Mouse (Mus musculus): ENCODE measurements around the gene Hebp1. TPM values are rescaled to one million over a fixed set of nuclear protein-coding genes. Genes with fewer than 3 reads are reported as not detected.

Gene Hebp1
- polyA plus RNA-seq, 1 experiment from 2014 or later, result 3.3 TPM

GRCm38 (mm10) chr6:135133486-135133885 is 64.3 kb downstream of the Hebp1 start:
- Histone ChIP-seq H3K9ac (no peak overlapping the region), H3K36me3 (replicated peaks; ENCODE audit: control insufficient read depth, insufficient read depth) (no peaks in the 10 kb centered on the region), H3K4me2 (replicated peaks) (no peak overlapping the region), H3K27me3 (ENCODE audit: control insufficient read depth, insufficient read depth, low read length) (no peaks in the 10 kb centered on the region), H3K9me3 (ENCODE audit: control insufficient read depth, low read length) (no peaks in the 10 kb centered on the region), H3K4me1 (replicated peaks; ENCODE audit: control insufficient read depth, insufficient read depth, low read length) (no peaks in the 10 kb centered on the region), H3K4me3 (replicated peaks; ENCODE audit: low read length) (no peak overlapping the region), H3K27ac (no peak overlapping the region)
- ATAC-seq (ENCODE audit: low FRiP score), result no peak
- DNase-seq (ENCODE audit: low spot score), result no peak
- 94% methylated on average over 9 of the region's 9 CpGs for WGBS

- ATAC-seq (ENCODE audit: low FRiP score) (no peak), DNase-seq (ENCODE audit: low spot score) (no peak)
- Histone ChIP-seq H3K27ac (no peak overlapping the region), H3K27me3 (ENCODE audit: control insufficient read depth, insufficient read depth, low read length) (no peaks in the 10 kb centered on the region), H3K4me1 (replicated peaks; ENCODE audit: control insufficient read depth, insufficient read depth, low read length) (no peaks in the 10 kb centered on the region), H3K4me2 (replicated peaks) (no peak overlapping the region), H3K4me3 (replicated peaks; ENCODE audit: low read length) (no peak overlapping the region), H3K9me3 (ENCODE audit: control insufficient read depth, low read length) (no peaks in the 10 kb centered on the region), H3K9ac (no peak overlapping the region), H3K36me3 (replicated peaks; ENCODE audit: control insufficient read depth, insufficient read depth) (no peaks in the 10 kb centered on the region)
- WGBS, result 84% methylated on average over 7 of the region's 7 CpGs
These were observed 64.7 kb downstream of the Hebp1 start for GRCm38 (mm10) chr6:135133086-135133485.

GRCm38 (mm10) chr6:135124755-135125380 is 73.0 kb downstream of the Hebp1 start:
- H3K4me2 ChIP-seq (replicated peaks), result no peak overlapping the region
- DNase-seq (ENCODE audit: low spot score), result no peak
- H3K4me3 ChIP-seq (replicated peaks; ENCODE audit: low read length), result no peak overlapping the region
- H3K27me3 ChIP-seq (ENCODE audit: control insufficient read depth, insufficient read depth, low read length), result no peaks in the 10 kb centered on the region
- WGBS, result 47% methylated on average over 5 of the region's 5 CpGs
- H3K4me1 ChIP-seq (replicated peaks; ENCODE audit: control insufficient read depth, insufficient read depth, low read length), result no peaks in the 10 kb centered on the region
- no peak for ATAC-seq (ENCODE audit: low FRiP score)
- H3K36me3 ChIP-seq (replicated peaks; ENCODE audit: control insufficient read depth, insufficient read depth), result no peaks in the 10 kb centered on the region
- H3K9ac ChIP-seq, result no peak overlapping the region
- no peaks in the 10 kb centered on the region for H3K9me3 ChIP-seq (ENCODE audit: control insufficient read depth, low read length)
- H3K27ac ChIP-seq, result no peak overlapping the region

- no peak within 1 kb of the TSS for H3K4me2 ChIP-seq (replicated peaks)
- H3K36me3 ChIP-seq (replicated peaks; ENCODE audit: control insufficient read depth, insufficient read depth), result no peaks in the 10 kb centered on the region
- no peak for ATAC-seq (ENCODE audit: low FRiP score)
- peaks cover under 1% of the 10 kb centered on the region; the same call in 1 of the 2 replicates for H3K4me1 ChIP-seq (replicated peaks; ENCODE audit: control insufficient read depth, insufficient read depth, low read length)
- H3K27ac ChIP-seq, result no peak within 1 kb of the TSS
- H3K9me3 ChIP-seq (ENCODE audit: control insufficient read depth, low read length), result no peaks in the 10 kb centered on the region
- 93% methylated on average over 5 of the region's 5 CpGs for WGBS
- DNase-seq (ENCODE audit: low spot score), result no peak
- no peak within 1 kb of the TSS for H3K4me3 ChIP-seq (replicated peaks; ENCODE audit: low read length)
- H3K9ac ChIP-seq, result no peak within 1 kb of the TSS
- no peaks in the 10 kb centered on the region; the same call in 1 of the 2 replicates for H3K27me3 ChIP-seq (ENCODE audit: control insufficient read depth, insufficient read depth, low read length)
These were observed 79.6 kb downstream of the Hebp1 start, which contains the start of gene Gprc5d for GRCm38 (mm10) chr6:135118183-135118582. Gene Gprc5d, minus strand, starts transcription at chr6:135118283.

GRCm38 (mm10) chr6:135116479-135116878 is 81.3 kb downstream of the Hebp1 start:
- no peak for DNase-seq (ENCODE audit: low spot score)
- Histone ChIP-seq H3K27ac (no peak overlapping the region), H3K4me3 (replicated peaks; ENCODE audit: low read length) (no peak overlapping the region), H3K4me2 (replicated peaks) (no peak overlapping the region), H3K4me1 (replicated peaks; ENCODE audit: control insufficient read depth, insufficient read depth, low read length) (peaks cover 3% of the 10 kb centered on the region; the same call in 1 of the 2 replicates), H3K9ac (no peak overlapping the region), H3K36me3 (replicated peaks; ENCODE audit: control insufficient read depth, insufficient read depth) (no peaks in the 10 kb centered on the region), H3K27me3 (ENCODE audit: control insufficient read depth, insufficient read depth, low read length) (no peaks in the 10 kb centered on the region; the same call in 1 of the 2 replicates), H3K9me3 (ENCODE audit: control insufficient read depth, low read length) (no peaks in the 10 kb centered on the region)
- WGBS, result 98% methylated on average over 8 of the region's 8 CpGs
- no peak for ATAC-seq (ENCODE audit: low FRiP score)

- Histone ChIP-seq H3K27me3 (ENCODE audit: control insufficient read depth, insufficient read depth, low read length) (peaks cover 3% of the 10 kb centered on the region), H3K27ac (no peak overlapping the region), H3K9me3 (ENCODE audit: control insufficient read depth, low read length) (no peaks in the 10 kb centered on the region), H3K4me3 (replicated peaks; ENCODE audit: low read length) (no peak overlapping the region), H3K4me2 (replicated peaks) (no peak overlapping the region), H3K4me1 (replicated peaks; ENCODE audit: control insufficient read depth, insufficient read depth, low read length) (peaks cover 3% of the 10 kb centered on the region; the same call in 1 of the 2 replicates), H3K36me3 (replicated peaks; ENCODE audit: control insufficient read depth, insufficient read depth) (no peaks in the 10 kb centered on the region), H3K9ac (no peak overlapping the region)
- DNase-seq (ENCODE audit: low spot score) (no peak), ATAC-seq (ENCODE audit: low FRiP score) (no peak)
- WGBS, result 11% methylated on average over 6 of the region's 6 CpGs
These were observed 84.7 kb downstream of the Hebp1 start for GRCm38 (mm10) chr6:135113114-135113436.

- peaks cover 3% of the 10 kb centered on the region for H3K27me3 ChIP-seq (ENCODE audit: control insufficient read depth, insufficient read depth, low read length)
- peaks cover 3% of the 10 kb centered on the region; the same call in 1 of the 2 replicates for H3K4me1 ChIP-seq (replicated peaks; ENCODE audit: control insufficient read depth, insufficient read depth, low read length)
- no peak overlapping the region for H3K4me3 ChIP-seq (replicated peaks; ENCODE audit: low read length)
- no peak overlapping the region for H3K4me2 ChIP-seq (replicated peaks)
- WGBS, result 9% methylated on average over 7 of the region's 7 CpGs
- no peaks in the 10 kb centered on the region for H3K36me3 ChIP-seq (replicated peaks; ENCODE audit: control insufficient read depth, insufficient read depth)
- no peak for DNase-seq (ENCODE audit: low spot score)
- H3K9me3 ChIP-seq (ENCODE audit: control insufficient read depth, low read length), result no peaks in the 10 kb centered on the region
- peak; percentile 24; the same call in 1 of the 2 replicates for ATAC-seq (ENCODE audit: low FRiP score)
- no peak overlapping the region for H3K27ac ChIP-seq
- no peak overlapping the region for H3K9ac ChIP-seq
These were observed 85.3 kb downstream of the Hebp1 start for GRCm38 (mm10) chr6:135112411-135113113.

- 91% methylated on average over 6 of the region's 6 CpGs for WGBS
- Histone ChIP-seq H3K27ac (no peak overlapping the region), H3K9me3 (ENCODE audit: control insufficient read depth, low read length) (no peaks in the 10 kb centered on the region), H3K36me3 (replicated peaks; ENCODE audit: control insufficient read depth, insufficient read depth) (no peaks in the 10 kb centered on the region), H3K4me2 (replicated peaks) (no peak overlapping the region), H3K27me3 (ENCODE audit: control insufficient read depth, insufficient read depth, low read length) (peaks cover 6% of the 10 kb centered on the region), H3K4me1 (replicated peaks; ENCODE audit: control insufficient read depth, insufficient read depth, low read length) (no peaks in the 10 kb centered on the region), H3K4me3 (replicated peaks; ENCODE audit: low read length) (no peak overlapping the region), H3K9ac (no peak overlapping the region)
- ATAC-seq (ENCODE audit: low FRiP score) (no peak), DNase-seq (ENCODE audit: low spot score) (no peak)
These were observed 90.8 kb downstream of the Hebp1 start for GRCm38 (mm10) chr6:135107014-135107413.

- H3K9ac ChIP-seq, result no peak overlapping the region
- WGBS, result 85% methylated on average over 5 of the region's 5 CpGs
- ATAC-seq (ENCODE audit: low FRiP score) (no peak), DNase-seq (ENCODE audit: low spot score) (no peak)
- H3K27ac ChIP-seq, result no peak overlapping the region
- H3K27me3 ChIP-seq (ENCODE audit: control insufficient read depth, insufficient read depth, low read length), result peaks cover 3% of the 10 kb centered on the region; the same call in 1 of the 2 replicates
- no peak overlapping the region for H3K4me3 ChIP-seq (replicated peaks; ENCODE audit: low read length)
- no peak overlapping the region for H3K4me2 ChIP-seq (replicated peaks)
- no peaks in the 10 kb centered on the region for H3K36me3 ChIP-seq (replicated peaks; ENCODE audit: control insufficient read depth, insufficient read depth)
- no peaks in the 10 kb centered on the region for H3K9me3 ChIP-seq (ENCODE audit: control insufficient read depth, low read length)
- no peaks in the 10 kb centered on the region for H3K4me1 ChIP-seq (replicated peaks; ENCODE audit: control insufficient read depth, insufficient read depth, low read length)
These were observed 95.0 kb downstream of the Hebp1 start for GRCm38 (mm10) chr6:135102736-135103303.
